Mouse (Mus musculus): ENCODE measurements around the gene Plppr2.
A peak's percentile ranks its signal among the peaks of the same experiment; 100 is the strongest.

DNA sequence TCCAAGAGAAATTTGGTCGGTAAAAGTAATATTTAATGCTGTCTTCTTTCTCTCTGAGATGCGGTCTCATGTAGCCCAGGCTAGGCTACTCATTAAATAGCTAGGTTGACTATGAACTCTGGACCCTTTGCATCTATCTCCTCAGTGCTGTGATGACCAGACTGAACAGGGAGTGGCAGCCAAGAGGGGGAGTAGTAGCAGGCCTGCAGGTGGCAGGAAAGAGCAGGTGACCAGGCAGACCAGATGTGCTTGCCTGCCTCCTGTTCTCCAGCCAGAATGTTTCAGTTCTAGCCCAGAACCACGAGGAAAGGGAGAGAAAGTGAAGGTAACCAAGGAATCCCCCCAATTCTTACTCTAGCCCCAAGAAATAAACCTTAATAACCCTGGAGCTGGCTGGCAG lies 47.6 kb upstream of the Plppr2 start:
- no peak for TF ChIP-seq MAX (IDR thresholded peaks at IDR 0.05; ENCODE audit: low read length)
- no peak for TF ChIP-seq ZKSCAN1 (IDR thresholded peaks at IDR 0.05; ENCODE audit: borderline replicate concordance, low read depth, low read length)
- TF ChIP-seq POLR2A (IDR thresholded peaks at IDR 0.05; ENCODE audit: low read depth, low read length), result no peak
- no peak for TF ChIP-seq GABPA (IDR thresholded peaks at IDR 0.05; ENCODE audit: insufficient replicate concordance, low read depth, low read length)
- TF ChIP-seq RAD21 (IDR thresholded peaks at IDR 0.05; ENCODE audit: low read depth, low read length), result peak; percentile 38

All from CH12.LX (cell line).